Mouse (Mus musculus) intestine, postnatal 0 days (tissue): ENCODE data around the gene Npas2. TPM values are rescaled to one million over a fixed set of nuclear protein-coding genes. Genes with fewer than 3 reads are reported as not detected.
A peak's percentile ranks its signal among the peaks of the same experiment; 100 is the strongest.

Source experiments
- ATAC-seq: fragments of 200-750 bp; cut with Nextera tagmentation; 2 replicates; pipeline ENCODE4 v1.8.0; 2017; ENCODE audit warnings: mild to moderate bottlenecking, moderate TSS enrichment, moderate library complexity
- H3K27ac ChIP-seq: fragments of 300-500 bp; sonication (generic); 2 replicates; pipeline ENCODE4 v1.5.1; 2014; ENCODE audit warnings: mild to moderate bottlenecking, low read depth, low read length, moderate library complexity
- H3K27me3 ChIP-seq: fragments of 300-500 bp; sonication (generic); replicated peaks from 2 replicates; pipeline ENCODE4 v1.6.1; 2014; ENCODE audit warnings: low read length, mixed read lengths; ENCODE audit not compliant: control insufficient read depth, insufficient read depth
- H3K36me3 ChIP-seq: fragments of 300-500 bp; sonication (generic); 2 replicates; pipeline ENCODE4 v1.6.1; 2014; ENCODE audit warnings: mild to moderate bottlenecking, moderate library complexity; ENCODE audit not compliant: control insufficient read depth, insufficient read depth
- H3K4me1 ChIP-seq: fragments of 300-500 bp; sonication (generic); replicated peaks from 2 replicates; pipeline ENCODE4 v1.6.1; 2014; ENCODE audit warnings: antibody characterized with exemption, low read length, mixed read lengths; ENCODE audit not compliant: control insufficient read depth, insufficient read depth
- H3K4me2 ChIP-seq: fragments of 300-500 bp; sonication (generic); replicated peaks from 2 replicates; pipeline ENCODE4 v1.6.1; 2014; ENCODE audit warnings: low read depth, mild to moderate bottlenecking, moderate library complexity
- H3K4me3 ChIP-seq: fragments of 300-500 bp; sonication (generic); 2 replicates; pipeline ENCODE4 v1.5.1; 2014; ENCODE audit warnings: low read depth, low read length
- H3K9ac ChIP-seq: fragments of 300-500 bp; sonication (generic); 2 replicates; pipeline ENCODE4 v1.6.1; 2014; ENCODE audit warnings: mild to moderate bottlenecking, low read depth, low read length
- H3K9me3 ChIP-seq: fragments of 300-500 bp; sonication (generic); 2 replicates; pipeline ENCODE4 v1.6.1; 2016; ENCODE audit warnings: mixed run types; ENCODE audit not compliant: control insufficient read depth
- CTCF ChIP-seq: sonication (generic); IDR thresholded peaks from 2 replicates; pipeline ENCODE4 v1.5.1; 2016; ENCODE audit warnings: low read depth, mild to moderate bottlenecking, control low read depth, antibody characterized with exemption, moderate library complexity
- WGBS: fragments of 180-500 bp; shearing (Covaris S2); extraction: QIAGEN DNeasy Blood & Tissue Kit; methylation state at CpG from one replicate; pipeline ENCODE4 v1.1.7; 2014; 5-methylcytosine and 5-hydroxymethylcytosine counted together
- polyA plus RNA-seq: library from polyadenylated mRNA; unstranded; fragments of >200 nt; fragmentation: Nextera tagmentation; extraction: Ambion mirVana; gene quantifications from 2 replicates; pipeline ENCODE4 v1.2.1, GENCODE M21; 2015

The Npas2 gene
- polyA plus RNA-seq, 1 experiment from 2014 or later = 4.1 TPM

GRCm38 (mm10) chr1:39256051-39256450 lies 62.5 kb downstream of the Npas2 start:
- H3K27me3 ChIP-seq = no peaks in the 10 kb centered on the region
- H3K4me3 ChIP-seq = no peak overlapping the region
- TF ChIP-seq CTCF = no peak
- no peak overlapping the region for H3K27ac ChIP-seq
- 84% methylated on average over 9 of the region's 9 CpGs for WGBS
- no peaks in the 10 kb centered on the region for H3K36me3 ChIP-seq
- H3K4me2 ChIP-seq = no peak overlapping the region
- H3K9ac ChIP-seq = no peak overlapping the region
- no peaks in the 10 kb centered on the region for H3K4me1 ChIP-seq
- no peaks in the 10 kb centered on the region for H3K9me3 ChIP-seq
- ATAC-seq = no peak

DNA sequence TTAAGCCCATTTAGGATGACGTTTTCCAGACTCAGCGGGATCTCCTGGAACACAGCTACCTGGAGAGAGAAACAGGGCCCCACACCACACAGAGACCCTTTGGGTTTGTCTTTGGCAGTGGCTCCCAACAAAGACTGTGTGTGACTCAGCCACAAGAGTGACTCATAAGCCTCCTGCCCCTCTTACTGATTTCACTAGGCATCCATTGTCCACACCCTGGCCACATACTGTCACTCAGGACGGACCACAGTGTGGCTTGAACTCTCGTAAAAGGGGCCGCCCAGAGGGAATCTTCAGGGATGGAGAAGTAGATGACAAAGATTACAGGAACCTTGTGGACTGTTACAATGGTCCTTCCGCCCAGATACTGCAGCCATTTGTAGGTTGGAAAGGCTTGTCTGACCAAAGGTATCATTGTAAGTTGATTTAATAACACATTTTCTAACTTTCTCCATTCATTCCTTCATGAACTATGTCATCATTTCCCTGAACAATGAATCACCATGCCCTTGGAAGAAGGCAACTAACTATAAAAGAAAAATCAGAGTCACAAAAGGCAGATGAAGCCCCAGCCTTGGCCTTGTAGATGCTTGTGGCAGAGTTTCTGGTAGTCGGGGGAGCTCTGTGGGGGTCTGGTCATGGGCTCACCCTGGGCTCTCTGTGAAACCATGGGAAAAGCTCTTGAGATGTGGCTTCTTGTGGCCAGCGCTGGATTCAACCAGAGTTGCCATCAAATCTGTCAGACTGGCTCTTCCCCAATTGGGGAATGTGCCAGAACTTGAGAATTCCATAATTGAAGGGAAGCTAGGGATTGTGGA lies 63.2 kb downstream of the Npas2 start:
- H3K4me1 ChIP-seq = no peaks in the 10 kb centered on the region
- H3K27me3 ChIP-seq = no peaks in the 10 kb centered on the region
- no peak for ATAC-seq
- H3K4me3 ChIP-seq = no peak overlapping the region
- no peaks in the 10 kb centered on the region for H3K36me3 ChIP-seq
- no peaks in the 10 kb centered on the region for H3K9me3 ChIP-seq
- no peak overlapping the region for H3K27ac ChIP-seq
- 83% methylated on average over 8 of the region's 8 CpGs for WGBS
- no peak overlapping the region for H3K9ac ChIP-seq
- TF ChIP-seq CTCF = no peak
- no peak overlapping the region for H3K4me2 ChIP-seq

DNA sequence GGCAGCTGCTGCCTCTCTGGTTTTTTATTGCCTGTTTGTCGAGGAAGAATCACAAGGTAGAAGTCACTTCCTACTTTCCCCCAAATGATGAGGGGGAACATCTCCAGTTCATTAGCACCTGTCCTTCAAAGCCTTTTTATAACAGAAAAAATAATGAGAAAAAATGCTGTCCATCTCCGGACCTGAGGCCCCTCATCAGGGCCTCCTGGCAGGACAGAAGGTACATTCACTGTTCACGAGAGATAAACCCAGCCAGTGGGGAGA lies 63.7 kb downstream of the Npas2 start:
- no peaks in the 10 kb centered on the region for H3K27me3 ChIP-seq
- H3K27ac ChIP-seq = no peak overlapping the region
- no peak overlapping the region for H3K9ac ChIP-seq
- no peak for TF ChIP-seq CTCF
- ATAC-seq = no peak
- no peak overlapping the region for H3K4me3 ChIP-seq
- H3K9me3 ChIP-seq = no peaks in the 10 kb centered on the region
- H3K36me3 ChIP-seq = no peaks in the 10 kb centered on the region
- no peaks in the 10 kb centered on the region for H3K4me1 ChIP-seq
- no peak overlapping the region for H3K4me2 ChIP-seq
- WGBS = 65% methylated on average over 3 of the region's 3 CpGs

DNA sequence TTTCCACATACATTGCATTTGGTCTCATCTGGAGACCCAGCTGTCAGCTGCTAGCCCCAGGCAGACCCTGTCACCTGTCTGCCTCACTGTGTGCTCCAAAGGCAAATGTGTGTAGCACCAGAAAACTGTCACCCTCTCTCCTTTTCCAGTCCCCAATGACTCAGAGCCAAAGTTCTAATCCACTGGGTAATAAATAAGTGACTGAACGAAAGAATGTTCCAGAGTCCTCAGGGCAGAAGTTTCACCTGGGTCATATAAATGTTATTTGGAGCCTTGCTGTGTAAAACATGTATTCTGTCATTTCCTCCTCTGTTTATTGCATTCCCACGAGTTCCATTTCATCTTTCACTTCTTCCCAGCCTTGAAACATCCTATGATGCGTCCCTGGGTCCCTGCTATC lies 66.1 kb downstream of the Npas2 start:
- H3K4me2 ChIP-seq = no peak overlapping the region
- H3K27ac ChIP-seq = peak overlapping the region; percentile 50
- 25% methylated on average over 3 of the region's 3 CpGs for WGBS
- no peaks in the 10 kb centered on the region; the same call in 1 of the 2 replicates for H3K36me3 ChIP-seq
- H3K4me3 ChIP-seq = no peak overlapping the region
- no peaks in the 10 kb centered on the region for H3K9me3 ChIP-seq
- H3K9ac ChIP-seq = no peak overlapping the region
- H3K4me1 ChIP-seq = no peaks in the 10 kb centered on the region
- no peak for TF ChIP-seq CTCF
- ATAC-seq = peak; percentile 77
- H3K27me3 ChIP-seq = no peaks in the 10 kb centered on the region

DNA sequence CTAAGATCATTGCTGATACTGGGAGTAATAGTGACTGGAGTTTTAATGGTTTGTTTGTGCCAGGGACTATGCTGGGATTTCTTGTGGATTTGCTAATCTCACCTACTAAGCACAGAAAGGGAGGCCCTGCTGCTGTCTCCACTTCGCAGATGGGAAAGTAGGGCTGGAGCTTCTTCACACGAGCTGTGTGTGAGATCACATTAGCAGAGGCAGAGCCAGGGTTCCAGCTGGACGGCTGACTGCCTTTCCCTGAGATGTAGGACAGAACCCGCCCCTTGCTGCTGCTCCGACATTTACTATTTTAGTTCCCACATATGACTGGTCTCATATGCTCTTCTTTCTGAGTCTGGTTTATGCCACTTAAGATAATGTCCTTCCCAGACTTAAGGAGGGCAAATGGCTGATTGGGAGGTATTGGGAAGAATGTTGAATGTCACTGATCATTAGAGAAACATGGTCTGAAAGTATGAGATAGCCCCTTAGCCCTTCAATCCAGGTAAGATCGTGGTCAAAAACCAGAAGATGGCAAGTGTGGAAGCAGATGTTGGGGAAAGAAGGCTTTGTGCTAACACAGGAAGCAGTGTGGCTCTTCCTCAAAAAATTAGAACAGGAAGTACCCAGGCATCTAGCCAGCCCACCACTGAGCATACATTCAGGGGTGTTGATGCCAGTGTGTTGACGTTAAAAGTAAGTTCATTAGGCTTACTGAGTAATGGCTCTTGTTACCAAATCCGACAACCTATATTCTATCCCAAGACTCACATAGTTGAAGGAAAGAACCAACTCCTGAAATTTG lies 66.8 kb downstream of the Npas2 start:
- Histone ChIP-seq H3K27me3 (no peaks in the 10 kb centered on the region), H3K9ac (no peak overlapping the region), H3K4me2 (no peak overlapping the region), H3K4me3 (no peak overlapping the region), H3K4me1 (no peaks in the 10 kb centered on the region), H3K36me3 (no peaks in the 10 kb centered on the region; the same call in 1 of the 2 replicates), H3K27ac (no peak overlapping the region), H3K9me3 (no peaks in the 10 kb centered on the region)
- no peak for TF ChIP-seq CTCF
- WGBS = 69% methylated on average over 8 of the region's 8 CpGs
- no peak for ATAC-seq

GRCm38 (mm10) chr1:39266843-39267512 lies 73.4 kb downstream of the Npas2 start:
- 94% methylated on average over 9 of the region's 9 CpGs for WGBS
- Histone ChIP-seq H3K4me2 (no peak overlapping the region), H3K27me3 (no peaks in the 10 kb centered on the region), H3K27ac (no peak overlapping the region), H3K4me3 (no peak overlapping the region), H3K9ac (no peak overlapping the region), H3K9me3 (no peaks in the 10 kb centered on the region), H3K36me3 (no peaks in the 10 kb centered on the region; the same call in 1 of the 2 replicates), H3K4me1 (no peaks in the 10 kb centered on the region)
- no peak for TF ChIP-seq CTCF
- ATAC-seq = no peak
